Mouse (Mus musculus): Measurements from ENCODE around the gene Gm28551. TPM values are rescaled to one million over a fixed set of nuclear protein-coding genes. Genes with fewer than 3 reads are reported as not detected.
A peak's percentile ranks its signal among the peaks of the same experiment; 100 is the strongest.
"Not testable (repeated sequence)": the region's sequence is repeated elsewhere in the genome, so short reads cannot be mapped to it uniquely, and the experiment has no call there.

The Gm28551 gene
- polyA plus RNA-seq (2012; rRNA removed) (0.23 and 0.47 TPM in 2 replicates), polyA plus RNA-seq (2014; fragmentation: Nextera tagmentation; extraction: Ambion mirVana) (1.1 TPM in 2 replicates)

DNA sequence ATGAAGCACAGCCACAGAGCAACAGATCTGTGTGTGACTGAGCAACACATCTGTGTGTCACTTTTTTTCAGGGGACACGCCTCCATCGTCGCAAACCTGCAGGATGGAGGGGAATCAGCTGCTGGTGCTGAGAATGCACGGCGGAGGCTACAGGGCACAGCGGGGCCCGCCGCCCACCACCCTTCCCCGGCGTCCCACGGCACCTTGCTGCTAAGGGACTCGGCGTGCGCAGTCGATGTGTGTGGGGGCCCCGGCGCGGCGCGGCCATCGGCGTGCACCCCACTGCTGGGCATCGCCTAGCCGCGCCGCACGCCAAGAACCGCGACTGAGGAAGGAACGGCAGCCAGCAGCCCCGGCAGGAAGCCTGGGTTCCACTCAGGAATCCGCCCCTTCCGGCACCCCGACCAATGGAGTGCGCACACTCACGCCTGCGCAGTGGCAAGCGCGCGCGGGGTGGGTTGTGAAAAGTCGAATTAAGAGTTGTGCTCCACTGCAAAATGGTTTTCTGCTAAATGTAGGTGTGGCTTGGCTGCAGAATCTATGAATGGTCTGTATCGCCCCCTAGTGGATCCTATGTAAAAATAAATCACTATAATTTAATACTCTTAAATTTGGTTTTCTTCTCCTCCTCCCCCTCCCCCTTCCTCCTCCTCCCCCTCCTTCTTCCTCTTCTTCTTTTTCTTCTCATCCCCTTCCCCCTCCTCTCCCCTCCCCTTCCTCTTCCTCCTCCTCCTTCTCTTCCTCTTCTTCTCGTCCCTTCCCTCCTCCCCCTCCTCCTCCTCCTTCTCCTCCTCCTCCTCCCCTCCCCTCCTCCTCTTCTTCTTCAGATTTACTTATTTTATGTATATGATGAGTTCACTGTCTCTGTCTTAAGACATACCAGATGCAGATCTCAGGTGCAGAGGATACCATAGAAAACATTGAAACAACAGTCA is at the start of gene Gm28551, which contains the start of the genes Asdurf and Asnsd1:
Gm28551 (minus strand) TSS at position 341 of the 935 bp plus-strand sequence.
Asdurf (minus strand) TSS at position 293 of the 935 bp plus-strand sequence.
Asnsd1 (minus strand) TSS at position 426 of the 935 bp plus-strand sequence.
- peak within 1 kb of the TSS; percentile 83 for H3K4me3 ChIP-seq (replicated peaks; ENCODE audit: low read length)
- DNase-seq (ENCODE audit: low spot score) (peak; percentile 97), ATAC-seq (ENCODE audit: low FRiP score, low read depth) (peak; percentile 100)
- peak within 1 kb of the TSS; percentile 56 for H3K4me2 ChIP-seq (replicated peaks; ENCODE audit: low read depth, low read length, severe bottlenecking)
- peak within 1 kb of the TSS; percentile 83 for H3K27ac ChIP-seq (replicated peaks; ENCODE audit: low read depth, low read length)
- no peaks in the 10 kb centered on the region for H3K27me3 ChIP-seq (ENCODE audit: control insufficient read depth, insufficient read depth, low read length)
- H3K9me3 ChIP-seq (ENCODE audit: control insufficient read depth, low read length), result no peaks in the 10 kb centered on the region
- WGBS, result under 1% methylated on average over 37 of the region's 44 CpGs
- peak within 1 kb of the TSS; percentile 87 for H3K9ac ChIP-seq (ENCODE audit: low read depth, low read length, severe bottlenecking)
- peaks cover 6% of the 10 kb centered on the region for H3K4me1 ChIP-seq (ENCODE audit: control insufficient read depth, insufficient read depth, low read length)
- H3K36me3 ChIP-seq (ENCODE audit: control insufficient read depth, insufficient read depth, low read length), result peaks cover 15% of the 10 kb centered on the region
- TF ChIP-seq POLR2A (IDR thresholded peaks at IDR 0.05; ENCODE audit: borderline replicate concordance, extremely low read depth, insufficient read depth, insufficient read length), result peak; percentile 86; the same call in 1 of the 2 replicates

DNA sequence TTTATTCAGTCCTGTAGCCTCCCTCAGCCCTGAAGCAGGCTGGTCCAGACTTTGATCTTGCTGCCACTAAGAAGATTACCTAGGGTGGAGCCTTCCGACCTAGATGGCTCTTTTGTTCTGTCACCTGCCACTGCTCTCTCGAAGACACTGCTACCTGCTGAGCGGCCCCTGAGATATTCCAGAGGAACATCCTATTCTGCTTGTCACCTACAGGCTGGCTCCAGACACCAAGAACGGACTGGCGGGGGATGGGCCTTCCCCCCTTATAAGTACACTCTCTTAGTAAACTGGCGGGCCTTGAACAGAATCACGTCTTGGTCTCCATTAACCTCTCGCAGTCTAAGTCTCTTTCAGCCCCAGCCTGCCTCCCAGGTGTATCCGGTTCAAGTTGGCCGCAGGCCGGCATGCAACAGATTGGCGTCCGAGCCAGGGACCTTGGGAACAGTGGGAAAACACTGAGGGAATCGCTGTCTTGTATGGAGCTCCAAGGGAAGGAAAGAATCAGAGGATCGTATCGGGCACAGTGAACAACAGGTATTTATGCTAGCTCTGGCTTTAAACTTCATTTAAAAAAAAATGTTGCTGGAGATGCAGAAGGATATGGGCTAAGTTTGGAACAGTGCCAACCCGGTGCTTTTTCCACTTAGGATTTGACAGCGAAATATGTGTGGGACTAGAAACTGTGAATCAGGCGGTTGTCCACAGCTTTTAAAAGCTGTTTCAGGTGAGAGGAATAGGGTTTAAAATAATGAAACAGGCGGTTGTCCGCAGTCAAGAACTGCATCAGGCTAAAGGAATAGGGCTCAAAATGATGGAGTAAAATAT is 41.7 kb upstream of the Gm28551 start:
- not testable (repeated sequence) for H3K4me1 ChIP-seq (ENCODE audit: control insufficient read depth, insufficient read depth, low read length); H3K36me3 ChIP-seq (ENCODE audit: control insufficient read depth, insufficient read depth, low read length); H3K9ac ChIP-seq (ENCODE audit: low read depth, low read length, severe bottlenecking); H3K9me3 ChIP-seq (ENCODE audit: control insufficient read depth, low read length); H3K27ac ChIP-seq (replicated peaks; ENCODE audit: low read depth, low read length); ATAC-seq (ENCODE audit: low FRiP score, low read depth); H3K27me3 ChIP-seq (ENCODE audit: control insufficient read depth, insufficient read depth, low read length)
- H3K4me3 ChIP-seq (replicated peaks; ENCODE audit: low read length), result peak overlapping the region; percentile 14; the same call in 1 of the 2 replicates
- peak overlapping the region; percentile 47 for H3K4me2 ChIP-seq (replicated peaks; ENCODE audit: low read depth, low read length, severe bottlenecking)
- DNase-seq (ENCODE audit: low spot score), result peak; percentile 4
- 18% methylated on average over 21 of the region's 21 CpGs for WGBS

DNA sequence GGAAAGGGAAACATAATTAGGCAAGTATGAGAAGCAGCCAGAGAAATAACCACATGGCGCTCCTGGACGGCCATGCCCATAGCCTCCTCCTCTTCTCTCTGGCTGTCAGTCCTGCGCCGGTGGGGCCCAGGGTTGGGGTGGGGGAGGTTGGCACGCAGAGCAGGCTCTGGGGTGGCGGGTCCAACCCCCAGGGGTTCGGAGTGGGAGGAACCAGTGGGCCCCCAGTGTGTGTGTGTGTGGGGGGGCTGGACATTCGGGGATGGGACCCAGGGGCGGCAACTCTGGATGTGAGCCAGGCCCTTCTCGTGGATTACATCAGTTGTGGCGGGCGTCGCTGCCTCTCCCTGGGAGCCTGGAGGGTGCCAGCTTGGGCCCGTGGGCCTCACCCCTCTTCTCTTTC is 36.3 kb upstream of the Gm28551 start:
- DNase-seq (ENCODE audit: low spot score) (no peak), ATAC-seq (ENCODE audit: low FRiP score, low read depth) (no peak)
- Histone ChIP-seq H3K27me3 (ENCODE audit: control insufficient read depth, insufficient read depth, low read length) (no peaks in the 10 kb centered on the region), H3K36me3 (ENCODE audit: control insufficient read depth, insufficient read depth, low read length) (no peaks in the 10 kb centered on the region), H3K9ac (ENCODE audit: low read depth, low read length, severe bottlenecking) (no peak overlapping the region), H3K4me2 (replicated peaks; ENCODE audit: low read depth, low read length, severe bottlenecking) (no peak overlapping the region), H3K4me3 (replicated peaks; ENCODE audit: low read length) (no peak overlapping the region), H3K9me3 (ENCODE audit: control insufficient read depth, low read length) (peaks cover 5% of the 10 kb centered on the region; the same call in 1 of the 2 replicates), H3K4me1 (ENCODE audit: control insufficient read depth, insufficient read depth, low read length) (peaks cover under 1% of the 10 kb centered on the region; the same call in 1 of the 2 replicates), H3K27ac (replicated peaks; ENCODE audit: low read depth, low read length) (no peak overlapping the region)
- no peak for TF ChIP-seq POLR2A (IDR thresholded peaks at IDR 0.05; ENCODE audit: borderline replicate concordance, extremely low read depth, insufficient read depth, insufficient read length)
- 95% methylated on average over 9 of the region's 14 CpGs for WGBS

DNA sequence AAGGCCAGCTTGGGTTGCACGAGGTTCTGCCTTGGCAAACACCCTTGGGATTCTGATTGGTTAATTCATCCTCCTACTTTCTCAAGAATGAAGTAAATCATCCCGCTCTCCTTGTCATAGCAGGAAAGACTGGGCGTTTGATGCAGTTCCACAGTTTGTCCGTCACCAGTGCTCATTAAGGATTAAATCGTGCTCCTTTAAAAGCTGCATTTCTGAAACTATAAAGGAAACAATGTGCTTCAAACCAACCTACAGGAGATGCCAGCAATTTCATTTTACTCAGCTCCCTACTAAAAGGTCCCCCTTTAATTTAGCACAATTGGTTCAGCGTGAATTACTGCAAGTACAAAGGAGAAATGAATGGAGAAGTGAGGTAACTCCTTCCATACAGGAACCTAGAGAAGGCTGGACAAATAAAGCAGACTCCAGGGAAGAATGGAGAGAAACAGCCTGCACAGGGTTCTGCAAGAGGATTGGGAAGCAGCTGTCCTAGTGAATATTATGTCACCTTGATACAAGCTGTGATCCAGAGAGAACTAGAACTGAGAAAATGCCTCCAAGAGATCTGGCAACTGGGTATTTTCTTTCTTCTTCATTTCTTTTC is 31.7 kb upstream of the Gm28551 start:
- no peak overlapping the region for H3K27ac ChIP-seq (replicated peaks; ENCODE audit: low read depth, low read length)

More for the DNA sequence above, 31.7 kb upstream of the Gm28551 start:
- H3K9ac ChIP-seq (ENCODE audit: low read depth, low read length, severe bottlenecking), result no peak overlapping the region
- H3K27me3 ChIP-seq (ENCODE audit: control insufficient read depth, insufficient read depth, low read length), result no peaks in the 10 kb centered on the region
- H3K36me3 ChIP-seq (ENCODE audit: control insufficient read depth, insufficient read depth, low read length), result no peaks in the 10 kb centered on the region
- H3K4me1 ChIP-seq (ENCODE audit: control insufficient read depth, insufficient read depth, low read length), result no peaks in the 10 kb centered on the region
- DNase-seq (ENCODE audit: low spot score) (no peak), ATAC-seq (ENCODE audit: low FRiP score, low read depth) (no peak)
- H3K4me2 ChIP-seq (replicated peaks; ENCODE audit: low read depth, low read length, severe bottlenecking), result no peak overlapping the region
- 62% methylated on average over 6 of the region's 6 CpGs for WGBS
- no peak for TF ChIP-seq POLR2A (IDR thresholded peaks at IDR 0.05; ENCODE audit: borderline replicate concordance, extremely low read depth, insufficient read depth, insufficient read length)
- H3K4me3 ChIP-seq (replicated peaks; ENCODE audit: low read length), result no peak overlapping the region
- H3K9me3 ChIP-seq (ENCODE audit: control insufficient read depth, low read length), result no peaks in the 10 kb centered on the region

Measured in limb, embryonic 14.5 days (tissue).